In genomic region chr1:153540753-153541152, GRCm38 (mm10) we compare ENCODE assay signal across 24 mouse cellular contexts. TPM values are rescaled to one million over a fixed set of nuclear protein-coding genes. Genes with fewer than 3 reads are reported as not detected.
DNase-seq lines count a peak whose midpoint lies in the region; ATAC-seq lines count a peak whose summit lies in the region.
"Had no signal": no experiment of that assay in that cellular context is flagged by ENCODE, and none has a peak within 500 bp of the region (broad histone marks: within the 10 kb centered on the region; RNA-seq: fewer than 3 reads in every experiment).

No protein-coding gene starts in this region.

- no peak overlapping the region for H3K27ac ChIP-seq in forebrain, embryonic 11.5 days (ENCODE audit: low read depth, low read length)
- H3K27ac ChIP-seq in forebrain, embryonic 13.5 days, result no peak overlapping the region
- peak overlapping the region; percentile 61 for H3K27ac ChIP-seq in hindbrain, embryonic 13.5 days
- H3K27ac ChIP-seq in midbrain, embryonic 12.5 days (replicated peaks), result peak overlapping the region; percentile 76; the same call in 1 of the 2 replicates
- H3K27ac ChIP-seq in neural tube, embryonic 14.5 days (ENCODE audit: low read depth, low read length), result 0 out of 2 replicates have a peak overlapping the region, but pooled peaks have one; percentile 8
- H3K27ac ChIP-seq: embryonic facial prominence, embryonic 13.5 days; heart, embryonic 15.5 days; intestine, embryonic 15.5 days; kidney, embryonic 15.5 days; limb, embryonic 10.5 days; liver, embryonic 15.5 days; lung, embryonic 15.5 days had no signal

- H3K9me3 ChIP-seq in forebrain, embryonic 11.5 days (ENCODE audit: control insufficient read depth, low read length), result no peaks in the 10 kb centered on the region
- no peaks in the 10 kb centered on the region for H3K9me3 ChIP-seq in forebrain, embryonic 13.5 days (replicated peaks)
- no peaks in the 10 kb centered on the region for H3K9me3 ChIP-seq in hindbrain, embryonic 13.5 days
- H3K9me3 ChIP-seq in midbrain, embryonic 12.5 days, result no peaks in the 10 kb centered on the region
- H3K9me3 ChIP-seq in neural tube, embryonic 14.5 days (ENCODE audit: control insufficient read depth, low read length), result no peaks in the 10 kb centered on the region
- H3K9me3 ChIP-seq: embryonic facial prominence, embryonic 13.5 days; heart, embryonic 15.5 days; intestine, embryonic 15.5 days; kidney, embryonic 15.5 days; limb, embryonic 10.5 days; liver, embryonic 15.5 days; lung, embryonic 15.5 days had no signal

- peaks cover 7% of the 10 kb centered on the region for H3K4me1 ChIP-seq in forebrain, embryonic 11.5 days (replicated peaks; ENCODE audit: control insufficient read depth, insufficient read depth, low read length)
- H3K4me1 ChIP-seq in forebrain, embryonic 13.5 days, result peaks cover 17% of the 10 kb centered on the region
- peaks cover 17% of the 10 kb centered on the region for H3K4me1 ChIP-seq in hindbrain, embryonic 13.5 days (replicated peaks)
- H3K4me1 ChIP-seq in midbrain, embryonic 12.5 days, result peaks cover 24% of the 10 kb centered on the region
- no peaks in the 10 kb centered on the region for H3K4me1 ChIP-seq in neural tube, embryonic 14.5 days (ENCODE audit: control insufficient read depth, insufficient read depth, low read length)
- H3K4me1 ChIP-seq: embryonic facial prominence, embryonic 13.5 days; limb, embryonic 10.5 days; liver, embryonic 15.5 days had no signal

- no peaks in the 10 kb centered on the region for H3K36me3 ChIP-seq in forebrain, embryonic 11.5 days (ENCODE audit: control insufficient read depth, insufficient read depth, low read length)
- H3K36me3 ChIP-seq in forebrain, embryonic 13.5 days (ENCODE audit: poor library complexity, severe bottlenecking), result no peaks in the 10 kb centered on the region
- no peaks in the 10 kb centered on the region for H3K36me3 ChIP-seq in hindbrain, embryonic 13.5 days
- H3K36me3 ChIP-seq in midbrain, embryonic 12.5 days, result no peaks in the 10 kb centered on the region
- H3K36me3 ChIP-seq in neural tube, embryonic 14.5 days (ENCODE audit: control insufficient read depth, insufficient read depth, low read length), result no peaks in the 10 kb centered on the region
- H3K36me3 ChIP-seq: heart, embryonic 15.5 days; intestine, embryonic 15.5 days; kidney, embryonic 15.5 days; limb, embryonic 10.5 days; liver, embryonic 15.5 days; lung, embryonic 15.5 days had no signal

- H3K27me3 ChIP-seq in forebrain, embryonic 11.5 days (ENCODE audit: control insufficient read depth, insufficient read depth, low read length), result no peaks in the 10 kb centered on the region
- H3K27me3 ChIP-seq in forebrain, embryonic 13.5 days, result no peaks in the 10 kb centered on the region
- no peaks in the 10 kb centered on the region for H3K27me3 ChIP-seq in hindbrain, embryonic 13.5 days
- H3K27me3 ChIP-seq in midbrain, embryonic 12.5 days, result 0 out of 2 replicates have a peak, but pooled peaks cover 3% of the 10 kb centered on the region
- H3K27me3 ChIP-seq in neural tube, embryonic 14.5 days (ENCODE audit: control insufficient read depth, insufficient read depth, low read length), result no peaks in the 10 kb centered on the region
- H3K27me3 ChIP-seq: embryonic facial prominence, embryonic 13.5 days; heart, embryonic 15.5 days; intestine, embryonic 15.5 days; kidney, embryonic 15.5 days; liver, embryonic 15.5 days; lung, embryonic 15.5 days had no signal

- H3K9ac ChIP-seq in forebrain, embryonic 11.5 days (ENCODE audit: low read length), result no peak overlapping the region
- no peak overlapping the region for H3K9ac ChIP-seq in forebrain, embryonic 13.5 days
- no peak overlapping the region for H3K9ac ChIP-seq in hindbrain, embryonic 13.5 days
- no peak overlapping the region for H3K9ac ChIP-seq in midbrain, embryonic 12.5 days (replicated peaks)
- H3K9ac ChIP-seq in neural tube, embryonic 14.5 days (replicated peaks; ENCODE audit: low read depth, low read length), result no peak overlapping the region
- H3K9ac ChIP-seq: embryonic facial prominence, embryonic 13.5 days; heart, embryonic 15.5 days; intestine, embryonic 15.5 days; kidney, embryonic 15.5 days; liver, embryonic 15.5 days; lung, embryonic 15.5 days had no signal

- intact Hi-C loops in heart, postnatal 36 days (cut with DNase I), result no loop called here

- no peak overlapping the region for H3K4me3 ChIP-seq in forebrain, embryonic 11.5 days (ENCODE audit: low read depth, low read length)
- no peak overlapping the region for H3K4me3 ChIP-seq in forebrain, embryonic 13.5 days
- no peak overlapping the region for H3K4me3 ChIP-seq in hindbrain, embryonic 13.5 days
- no peak overlapping the region for H3K4me3 ChIP-seq in midbrain, embryonic 12.5 days
- no peak overlapping the region for H3K4me3 ChIP-seq in neural tube, embryonic 14.5 days (ENCODE audit: low read depth, low read length)
- H3K4me3 ChIP-seq: embryonic facial prominence, embryonic 13.5 days; erythroblast, embryonic 14.5 days; heart, embryonic 15.5 days; intestine, embryonic 15.5 days; kidney, embryonic 15.5 days; limb, embryonic 10.5 days; liver, embryonic 15.5 days; lung, embryonic 15.5 days had no signal

- WGBS in forebrain, embryonic 11.5 days, result 73% methylated on average over 3 of the region's 3 CpGs
- 58% methylated on average over 3 of the region's 3 CpGs for WGBS in forebrain, embryonic 13.5 days
- WGBS in hindbrain, embryonic 13.5 days, result 59% methylated on average over 3 of the region's 3 CpGs
- 64% methylated on average over 3 of the region's 3 CpGs for WGBS in midbrain, embryonic 12.5 days
- 65% methylated on average over 3 of the region's 3 CpGs for WGBS in neural tube, embryonic 14.5 days

- ATAC-seq in forebrain, embryonic 11.5 days (replicated peaks; ENCODE audit: low FRiP score), result 0 out of 2 replicates have a peak, but pooled peaks have one; percentile 20
- ATAC-seq in forebrain, embryonic 13.5 days, result no peak
- peak; percentile 21; the same call in 1 of the 2 replicates for ATAC-seq in hindbrain, embryonic 13.5 days (ENCODE audit: low FRiP score)
- 0 out of 2 replicates have a peak, but pooled peaks have one; percentile 39 for ATAC-seq in midbrain, embryonic 12.5 days (ENCODE audit: low FRiP score, low read depth)
- no peak for ATAC-seq in neural tube, embryonic 14.5 days (ENCODE audit: low read depth)
- no peak for ATAC-seq in monocyte, adult 5-6 weeks (replicated peaks; ENCODE audit: insufficient number of reproducible peaks, low FRiP score, low TSS enrichment, poor library complexity, severe bottlenecking)
- ATAC-seq: intestine, embryonic 15.5 days had no signal

- DNase-seq in forebrain, embryonic 11.5 days (ENCODE audit: low spot score), result no peak
- no peak for DNase-seq in heart, postnatal 36 days
- no peak for DNase-seq in kidney, postnatal 36 days
- DNase-seq: adrenal gland, postnatal 10 days; cerebellum, adult 2 months; cerebellum, postnatal 25 days; heart, postnatal 4 days; liver; lung, postnatal 4 days; retina, postnatal 1 day; right cerebral cortex, postnatal 25 days had no signal

- H3K4me2 ChIP-seq in forebrain, embryonic 11.5 days (ENCODE audit: low read depth, low read length, severe bottlenecking), result no peak overlapping the region
- no peak overlapping the region for H3K4me2 ChIP-seq in forebrain, embryonic 13.5 days
- H3K4me2 ChIP-seq in hindbrain, embryonic 13.5 days, result no peak overlapping the region
- H3K4me2 ChIP-seq in midbrain, embryonic 12.5 days (replicated peaks), result no peak overlapping the region
- no peak overlapping the region for H3K4me2 ChIP-seq in neural tube, embryonic 14.5 days (ENCODE audit: low read depth, low read length)
- H3K4me2 ChIP-seq: embryonic facial prominence, embryonic 13.5 days; heart, embryonic 15.5 days; intestine, embryonic 15.5 days; kidney, embryonic 15.5 days; liver, embryonic 15.5 days; lung, embryonic 15.5 days had no signal

RNA-seq across cellular contexts. Expression of gene Npl, which starts 9.1 kb away (rescaled TPM):
- polyA plus RNA-seq in forebrain, embryonic 11.5 days (2014; fragmentation: Nextera tagmentation; extraction: Ambion mirVana), result 12.4 and 14.3 TPM in 2 replicates
- polyA plus RNA-seq in forebrain, embryonic 13.5 days (2015; fragmentation: Nextera tagmentation; extraction: Ambion mirVana), result 6.6 and 7.8 TPM in 2 replicates
- 14.0 and 14.4 TPM in 2 replicates for polyA plus RNA-seq in hindbrain, embryonic 13.5 days (2015; fragmentation: Nextera tagmentation; extraction: Ambion mirVana)
- polyA plus RNA-seq in midbrain, embryonic 12.5 days (2016; fragmentation: Nextera tagmentation; extraction: Ambion mirVana), result 16.3 and 16.7 TPM in 2 replicates
- 14.4 and 16.3 TPM in 2 replicates for polyA plus RNA-seq in neural tube, embryonic 14.5 days (2014; fragmentation: Nextera tagmentation; extraction: Ambion mirVana)
- total RNA-seq in heart, postnatal 36 days (2021), result 1 to 10 TPM; 1.6 to 1.7 TPM
- 1.9 to 6.3 TPM (median 6.0 TPM) in 3 replicates for total RNA-seq in monocyte, adult 5-6 weeks (2017)

RNA-seq across cellular contexts. Expression of gene Dhx9, which starts 53.3 kb away (rescaled TPM):
- 27.5 and 29.5 TPM in 2 replicates for polyA plus RNA-seq in forebrain, embryonic 11.5 days (2014; fragmentation: Nextera tagmentation; extraction: Ambion mirVana)
- 55.5 and 59.0 TPM in 2 replicates for polyA plus RNA-seq in forebrain, embryonic 13.5 days (2015; fragmentation: Nextera tagmentation; extraction: Ambion mirVana)
- 41.5 and 47.7 TPM in 2 replicates for polyA plus RNA-seq in hindbrain, embryonic 13.5 days (2015; fragmentation: Nextera tagmentation; extraction: Ambion mirVana)
- 50.3 and 53.9 TPM in 2 replicates for polyA plus RNA-seq in midbrain, embryonic 12.5 days (2016; fragmentation: Nextera tagmentation; extraction: Ambion mirVana)
- polyA plus RNA-seq in neural tube, embryonic 14.5 days (2014; fragmentation: Nextera tagmentation; extraction: Ambion mirVana), result 26.5 and 41.2 TPM in 2 replicates
- 10 to 100 TPM; 49.5 to 50.9 TPM for total RNA-seq in heart, postnatal 36 days (2021)
- total RNA-seq in monocyte, adult 5-6 weeks (2017), result 148 to 217 TPM (median 199 TPM) in 3 replicates

Comparison
In these comparisons a context has a peak if more than half of its experiments do, and no peak if none do; other contexts are left out.
1. ATAC-seq: peak in forebrain, embryonic 11.5 days (single experiment), hindbrain, embryonic 13.5 days (single experiment) and midbrain, embryonic 12.5 days (single experiment); none in forebrain, embryonic 13.5 days (single experiment), neural tube, embryonic 14.5 days (single experiment) and monocyte, adult 5-6 weeks (single experiment).
2. H3K27ac ChIP-seq: peak in hindbrain, embryonic 13.5 days (single experiment), midbrain, embryonic 12.5 days (single experiment) and neural tube, embryonic 14.5 days (single experiment); none in forebrain, embryonic 11.5 days (single experiment) and forebrain, embryonic 13.5 days (single experiment).